Mouse (Mus musculus) B cell, adult (primary cell): ENCODE data around the gene Rab6b. TPM values are rescaled to one million over a fixed set of nuclear protein-coding genes. Genes with fewer than 3 reads are reported as not detected.

Experiments
- total RNA-seq: library from RNA; stranded (reverse); gene quantifications from 4 replicates; pipeline ENCODE4 v1.2.4, GENCODE M21; 2023; ENCODE audit not compliant: inconsistent age

Rab6b gene
- 0.30 to 1.0 TPM (median 0.89 TPM) in 4 replicates for total RNA-seq

DNA sequence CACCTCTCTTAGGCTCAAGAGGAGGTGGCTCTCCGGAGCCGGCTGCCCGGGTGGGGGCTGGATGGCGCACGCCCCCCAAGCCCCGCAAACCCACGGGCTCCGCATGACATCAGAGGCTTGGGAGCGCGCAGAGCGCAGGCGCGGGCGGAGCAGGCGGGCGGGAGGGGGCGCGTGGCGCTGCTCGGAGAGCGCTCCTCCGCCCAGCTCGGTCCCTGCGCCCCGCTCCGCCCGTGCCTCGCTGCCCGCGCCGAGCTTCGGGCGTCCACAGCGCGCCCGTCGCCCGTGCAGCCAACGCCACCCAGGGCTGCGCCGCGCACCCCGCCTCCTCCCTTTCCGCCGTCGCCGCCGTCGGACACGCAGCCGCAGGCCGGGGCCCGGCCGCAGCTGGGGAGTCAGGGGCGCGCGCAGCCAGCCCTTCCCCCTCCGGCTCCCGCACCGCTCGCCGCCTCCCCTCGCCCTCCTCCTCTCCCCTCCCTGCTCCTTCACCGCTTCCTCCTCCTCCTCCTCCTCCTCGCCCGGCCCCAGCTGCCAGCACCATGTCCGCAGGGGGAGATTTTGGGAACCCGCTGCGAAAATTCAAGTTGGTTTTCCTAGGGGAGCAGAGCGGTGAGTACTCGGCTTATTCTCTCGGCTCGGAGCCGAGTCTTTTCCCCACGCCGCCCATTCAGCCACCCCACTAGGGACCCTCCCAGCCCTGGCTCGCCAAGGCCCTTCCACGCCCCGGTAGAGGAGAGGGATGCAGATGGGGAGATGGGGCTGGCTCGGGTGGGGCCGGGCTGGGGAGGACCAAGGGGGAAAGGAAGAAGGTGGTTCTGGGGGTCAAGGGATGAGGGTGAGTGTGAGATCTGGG is at the start of gene Rab6b:
Gene Rab6b (plus strand): TSS at position 167 of the 850 bp plus-strand sequence.

DNA sequence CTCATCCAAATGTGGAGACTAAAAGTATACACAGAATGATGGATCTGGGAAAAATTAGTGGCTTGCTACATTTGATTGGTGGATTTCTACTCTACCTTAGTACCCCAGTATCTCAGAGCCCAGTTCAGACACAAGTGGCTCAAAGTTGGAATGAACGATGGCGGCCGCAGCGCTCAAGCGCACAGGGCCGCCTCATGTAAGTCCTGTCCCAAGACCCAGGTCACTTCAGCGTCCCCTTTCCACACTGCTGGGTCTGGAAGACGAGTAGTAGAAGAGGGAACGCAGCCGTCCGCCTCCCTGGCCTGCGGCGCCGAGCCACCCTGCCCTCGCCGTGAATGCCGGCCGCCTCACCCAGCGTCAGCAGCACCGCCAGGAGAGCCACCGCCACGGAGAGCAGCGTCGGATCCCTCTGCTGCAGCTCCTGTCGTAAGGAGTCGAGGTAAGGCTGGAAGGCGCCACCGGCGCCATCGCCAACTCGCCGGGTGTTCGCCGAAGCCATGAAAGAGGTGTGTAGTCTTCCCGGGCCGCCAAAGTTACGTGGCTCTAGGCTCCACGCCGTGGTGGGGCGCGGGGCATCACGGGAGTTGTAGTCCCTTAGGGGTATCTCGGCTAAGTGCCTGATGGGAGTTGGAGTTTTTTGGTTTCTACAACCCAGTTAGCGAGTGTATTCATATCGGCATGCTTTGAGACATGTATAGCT is 90.1 kb downstream of the Rab6b start, which contains the start of gene Srprb:
Gene Srprb (minus strand): TSS at position 577 of the 700 bp plus-strand sequence.

DNA sequence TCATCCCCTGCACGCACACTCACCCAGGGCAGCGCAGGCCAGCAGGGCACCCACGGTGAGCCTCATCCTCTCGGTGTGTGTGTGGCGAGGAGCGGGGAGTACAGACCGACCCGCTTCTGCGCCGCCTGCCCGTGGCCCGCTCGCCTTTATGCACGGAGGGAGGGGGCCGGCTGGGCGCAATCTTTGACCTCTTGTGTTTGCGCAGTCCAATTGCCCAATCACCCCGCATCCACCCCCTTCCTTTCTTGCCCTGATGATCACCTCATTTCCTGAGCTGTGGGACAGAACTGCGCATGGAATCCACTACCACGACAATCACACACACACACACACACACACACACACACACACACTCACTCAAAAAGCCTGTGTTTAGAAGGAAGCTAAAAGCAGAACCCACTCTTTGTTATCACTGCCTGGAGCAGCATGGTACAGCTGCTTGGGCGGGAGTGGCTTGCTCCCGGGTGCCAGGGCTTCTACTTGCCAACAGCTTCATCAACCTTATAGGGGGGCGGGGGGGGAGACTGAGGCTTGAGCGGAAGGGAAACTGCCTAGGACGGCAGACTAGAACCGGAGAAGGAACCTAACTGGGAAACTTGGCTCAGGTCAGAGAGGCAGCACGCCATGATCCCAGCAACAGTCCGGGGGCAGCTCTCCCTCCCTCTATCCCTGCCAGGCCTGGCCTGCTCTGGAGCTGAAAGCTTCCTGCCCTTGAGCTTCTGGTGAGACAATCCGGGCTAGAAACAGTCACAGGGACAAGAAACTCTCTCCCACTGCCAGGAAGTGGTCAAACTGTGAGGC is 118.8 kb downstream of the Rab6b start, which contains the start of the genes Gm20425 and Trf:
Gene Gm20425 (minus strand): TSS at position 157 of the 801 bp plus-strand sequence.
Gene Trf (minus strand): TSS at position 294 of the 801 bp plus-strand sequence.

Other genes starting within 250 kb of the Rab6b start
- gene Slco2a1, start 123.1 kb upstream of the Rab6b start, total RNA-seq, result 0.06 TPM in 1 of 4 replicates, not detected in the others
- gene Srprb, start 90.3 kb downstream of the Rab6b start, total RNA-seq, result 18.0 to 19.1 TPM (median 18.8 TPM) in 4 replicates
- gene Gm20425, start 118.5 kb downstream of the Rab6b start, total RNA-seq, result 0.93 to 4.8 TPM in 2 of 4 replicates, not detected in the others
- 7.1 to 23.5 TPM (median 12.5 TPM) in 4 replicates for gene Trf, start 118.7 kb downstream of the Rab6b start, total RNA-seq
- gene 1300017J02Rik, start 193.3 kb downstream of the Rab6b start, total RNA-seq, result 1.8 TPM in 1 of 4 replicates, not detected in the others
- gene Topbp1, start 193.4 kb downstream of the Rab6b start, total RNA-seq, result 80.0 to 91.7 TPM (median 85.8 TPM) in 4 replicates